Mouse (Mus musculus) thymus, postnatal 0 days (tissue): ENCODE data around the gene Olfr1358. TPM values are rescaled to one million over a fixed set of nuclear protein-coding genes. Genes with fewer than 3 reads are reported as not detected.
A peak's percentile ranks its signal among the peaks of the same experiment; 100 is the strongest.
"Not testable (repeated sequence)": the region's sequence is repeated elsewhere in the genome, so short reads cannot be mapped to it uniquely, and the experiment has no call there.

Experiments used
- DNase-seq: peaks from one replicate; pipeline ENCODE4 v3.0.0-alpha.2; 2015; ENCODE audit warnings: low spot score
- polyA plus RNA-seq: library from polyadenylated mRNA; unstranded; fragments of >200 nt; fragmentation: Nextera tagmentation; extraction: Ambion mirVana; gene quantifications from 2 replicates; pipeline ENCODE4 v1.2.1, GENCODE M21; 2015

The Olfr1358 gene
- polyA plus RNA-seq = not detected in 2 replicates

GRCm38 (mm10) chr10:78517128-78517527, at the start of gene Olfr1358:
Gene Olfr1358 (plus strand): TSS chr10:78517428.
- DNase-seq = no peak

GRCm38 (mm10) chr10:78467761-78468310, 49.4 kb upstream of the Olfr1358 start:
- no peak for DNase-seq

- no peak for DNase-seq
Observed at GRCm38 (mm10) chr10:78470582-78471313, 46.5 kb upstream of the Olfr1358 start.

GRCm38 (mm10) chr10:78472046-78472445, 45.2 kb upstream of the Olfr1358 start:
- no peak for DNase-seq

GRCm38 (mm10) chr10:78473434-78473833, 43.8 kb upstream of the Olfr1358 start:
- no peak for DNase-seq

- no peak for DNase-seq
Observed at GRCm38 (mm10) chr10:78474759-78475158, 42.5 kb upstream of the Olfr1358 start.

- peak; percentile 13 for DNase-seq
Observed at GRCm38 (mm10) chr10:78476821-78477220, 40.4 kb upstream of the Olfr1358 start.

GRCm38 (mm10) chr10:78480954-78481927, 36.0 kb upstream of the Olfr1358 start:
- no peak for DNase-seq

GRCm38 (mm10) chr10:78481928-78482499, 35.2 kb upstream of the Olfr1358 start:
- peak; percentile 87 for DNase-seq

GRCm38 (mm10) chr10:78485369-78485768, 31.9 kb upstream of the Olfr1358 start:
- not testable (repeated sequence) for DNase-seq

- no peak for DNase-seq
Observed at GRCm38 (mm10) chr10:78486871-78487270, 30.4 kb upstream of the Olfr1358 start.

GRCm38 (mm10) chr10:78487431-78488086, 29.7 kb upstream of the Olfr1358 start:
- peak; percentile 88 for DNase-seq

GRCm38 (mm10) chr10:78502986-78503733, 14.1 kb upstream of the Olfr1358 start:
- DNase-seq = no peak

GRCm38 (mm10) chr10:78519792-78520191, 2.6 kb downstream of the Olfr1358 start:
- no peak for DNase-seq

- DNase-seq = peak; percentile 63
Observed at GRCm38 (mm10) chr10:78520260-78521005, 3.2 kb downstream of the Olfr1358 start.

- DNase-seq = not testable (repeated sequence)
Observed at GRCm38 (mm10) chr10:78525071-78525470, 7.8 kb downstream of the Olfr1358 start.

- DNase-seq = no peak
Observed at GRCm38 (mm10) chr10:78525511-78525910, 8.3 kb downstream of the Olfr1358 start.

GRCm38 (mm10) chr10:78540943-78541342, 23.7 kb downstream of the Olfr1358 start:
- DNase-seq = peak; percentile 66

GRCm38 (mm10) chr10:78565070-78565469, 47.8 kb downstream of the Olfr1358 start:
- DNase-seq = no peak
